Mouse (Mus musculus): Measurements from ENCODE around the gene Snu13. TPM values are rescaled to one million over a fixed set of nuclear protein-coding genes. Genes with fewer than 3 reads are reported as not detected.

Gene Snu13
- total RNA-seq, 2 experiments from 2014 or later = 63.4 to 69.5 TPM

DNA sequence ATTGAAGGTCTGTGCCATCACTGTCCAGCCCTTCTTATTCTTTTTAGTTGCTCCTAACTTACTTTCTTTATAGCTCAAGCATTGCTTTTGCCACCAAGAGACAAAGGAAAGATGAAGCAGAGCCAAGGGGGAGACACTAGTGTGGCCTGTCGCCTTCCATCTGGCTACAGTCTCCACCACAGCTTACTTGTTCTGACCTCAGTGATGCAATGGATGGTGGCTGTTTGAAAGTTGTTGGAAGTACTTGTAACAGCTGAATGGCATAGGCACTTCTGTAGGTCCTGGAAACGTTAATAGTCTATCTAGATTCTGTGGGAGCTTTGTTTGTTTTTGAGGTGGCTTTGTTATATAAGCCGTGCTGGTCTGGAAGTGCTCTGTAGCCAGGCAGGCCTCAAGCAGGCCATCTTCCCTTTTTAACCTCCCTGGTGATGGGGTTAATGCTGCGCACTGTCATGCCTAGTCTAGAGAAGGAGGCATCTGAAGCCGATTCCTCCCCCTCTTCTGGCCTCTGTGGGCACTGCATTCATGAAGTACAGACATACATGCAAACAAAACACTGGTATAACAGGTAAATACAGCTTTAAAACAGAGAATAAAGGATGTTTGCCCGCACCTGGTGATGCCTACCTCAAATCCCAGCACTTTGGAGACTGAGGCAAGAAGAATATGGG lies 23.3 kb downstream of the Snu13 start:
- no peak for DNase-seq

DNA sequence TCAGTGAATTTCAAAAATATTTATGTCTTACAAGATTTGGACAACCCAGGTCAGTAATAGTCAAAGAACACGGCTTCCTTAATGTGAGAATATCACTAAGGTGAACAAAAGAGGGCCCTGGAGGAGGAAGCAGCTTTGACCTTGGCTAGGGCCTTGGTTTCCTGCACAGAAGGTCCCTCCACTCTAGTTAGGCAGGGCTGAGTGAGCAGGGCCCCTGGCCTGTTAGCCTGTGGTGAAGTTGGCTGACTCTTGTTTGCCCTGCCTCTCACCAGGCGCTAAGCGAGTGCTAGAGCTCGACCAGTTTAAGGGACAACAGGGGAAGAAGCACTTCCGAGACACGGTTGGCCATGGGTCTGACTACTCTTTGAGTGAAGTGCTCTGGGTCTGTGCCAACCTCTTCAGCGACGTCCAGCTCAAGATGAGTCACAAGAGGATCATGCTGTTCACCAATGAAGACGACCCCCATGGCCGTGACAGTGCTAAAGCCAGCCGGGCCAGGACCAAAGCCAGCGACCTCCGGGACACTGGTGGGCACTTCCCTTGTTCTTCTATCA lies 24.8 kb downstream of the Snu13 start:
- DNase-seq = no peak

DNA sequence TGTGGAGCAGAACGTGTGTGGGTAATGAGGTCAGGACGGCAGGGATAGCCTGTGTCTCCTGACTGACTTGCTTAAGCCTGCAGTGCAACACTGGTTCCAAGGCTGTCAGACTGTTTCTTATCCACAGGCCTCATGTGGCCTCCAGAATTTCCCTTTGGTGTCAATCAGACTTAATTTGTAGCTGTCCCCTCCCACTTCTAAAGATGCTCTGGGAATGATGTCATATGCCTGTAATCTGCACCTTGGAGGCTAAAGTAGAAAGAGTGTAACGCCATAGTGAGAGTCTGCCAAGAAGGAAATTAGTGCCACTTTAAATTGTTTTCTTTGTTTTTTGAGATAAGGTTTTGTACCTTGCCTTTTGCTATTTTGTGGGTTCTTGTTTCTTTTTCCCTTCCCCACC lies 28.1 kb downstream of the Snu13 start:
- DNase-seq = no peak

DNA sequence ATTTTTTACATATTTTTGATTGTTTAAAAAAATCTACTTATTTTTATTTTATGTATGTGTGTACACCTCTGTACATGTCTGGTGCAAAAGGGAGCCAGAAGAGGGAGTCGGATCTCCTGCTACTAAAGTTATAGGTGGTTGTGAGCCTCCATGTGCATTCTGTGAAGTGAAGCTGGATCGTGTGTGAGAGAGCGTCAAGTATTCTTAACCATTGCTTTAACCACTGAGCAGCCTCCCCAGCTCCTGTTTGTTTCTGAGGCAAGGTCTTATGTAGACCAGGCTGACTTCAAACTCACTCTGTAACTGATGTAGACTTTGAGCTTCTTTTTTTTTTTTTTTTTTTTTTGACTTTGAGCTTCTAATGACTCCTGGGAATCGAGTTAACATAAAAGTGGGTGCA lies 29.9 kb downstream of the Snu13 start:
- no peak for DNase-seq

DNA sequence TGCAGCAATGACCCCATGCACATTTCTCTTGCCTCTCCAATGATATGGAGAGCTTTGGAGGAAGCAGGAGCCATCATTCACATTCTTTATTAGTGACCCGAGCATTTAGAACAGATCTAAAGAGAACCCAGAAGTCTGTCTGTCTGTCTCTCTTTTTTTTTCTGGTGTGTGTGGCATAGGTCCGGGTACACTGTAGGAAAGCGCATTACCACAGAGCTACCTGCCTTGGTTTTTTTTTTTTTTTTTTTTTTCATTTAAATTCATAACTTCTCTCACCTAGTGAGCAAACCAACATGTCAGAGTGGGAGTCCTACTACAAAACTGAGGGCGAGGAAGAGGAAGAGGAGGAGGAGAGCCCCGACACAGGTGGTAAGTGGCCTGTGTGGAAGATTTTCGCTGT lies 30.6 kb downstream of the Snu13 start:
- no peak for DNase-seq

DNA sequence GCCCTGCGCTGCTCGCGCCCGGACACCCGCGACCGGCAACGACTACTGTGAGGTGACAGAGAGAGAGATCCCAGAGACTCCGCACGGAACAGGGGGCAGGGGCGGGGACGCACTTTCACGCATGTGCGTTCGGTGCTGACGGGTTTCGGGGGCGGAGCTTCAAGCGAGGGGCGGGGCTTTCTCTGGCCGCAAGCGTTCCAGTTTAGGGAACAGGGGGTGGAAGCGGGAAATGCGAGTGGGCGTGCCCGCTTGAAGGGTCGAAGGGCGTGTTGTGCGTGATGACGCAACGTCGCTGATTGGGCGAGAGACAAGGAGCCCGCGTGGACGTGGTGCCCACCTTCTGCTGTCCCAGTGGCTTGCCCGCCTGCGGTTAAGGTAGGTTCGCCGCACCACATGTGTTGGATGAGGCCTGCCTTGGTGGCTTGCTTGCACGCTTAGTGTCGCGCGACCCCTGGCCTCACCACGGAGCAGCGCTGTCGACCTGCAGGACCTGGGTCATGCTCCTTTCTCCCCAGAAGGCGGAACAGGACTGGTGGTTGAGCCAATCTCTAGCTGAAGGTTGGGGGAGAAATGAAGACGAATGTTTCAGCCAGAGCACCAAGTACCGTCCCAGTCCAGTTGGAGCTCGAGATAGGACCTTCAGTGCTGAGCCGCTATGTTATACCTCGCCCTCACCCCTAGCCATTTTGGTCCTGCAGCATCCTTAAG lies 31.1 kb downstream of the Snu13 start:
- DNase-seq = peak; percentile 100

DNA sequence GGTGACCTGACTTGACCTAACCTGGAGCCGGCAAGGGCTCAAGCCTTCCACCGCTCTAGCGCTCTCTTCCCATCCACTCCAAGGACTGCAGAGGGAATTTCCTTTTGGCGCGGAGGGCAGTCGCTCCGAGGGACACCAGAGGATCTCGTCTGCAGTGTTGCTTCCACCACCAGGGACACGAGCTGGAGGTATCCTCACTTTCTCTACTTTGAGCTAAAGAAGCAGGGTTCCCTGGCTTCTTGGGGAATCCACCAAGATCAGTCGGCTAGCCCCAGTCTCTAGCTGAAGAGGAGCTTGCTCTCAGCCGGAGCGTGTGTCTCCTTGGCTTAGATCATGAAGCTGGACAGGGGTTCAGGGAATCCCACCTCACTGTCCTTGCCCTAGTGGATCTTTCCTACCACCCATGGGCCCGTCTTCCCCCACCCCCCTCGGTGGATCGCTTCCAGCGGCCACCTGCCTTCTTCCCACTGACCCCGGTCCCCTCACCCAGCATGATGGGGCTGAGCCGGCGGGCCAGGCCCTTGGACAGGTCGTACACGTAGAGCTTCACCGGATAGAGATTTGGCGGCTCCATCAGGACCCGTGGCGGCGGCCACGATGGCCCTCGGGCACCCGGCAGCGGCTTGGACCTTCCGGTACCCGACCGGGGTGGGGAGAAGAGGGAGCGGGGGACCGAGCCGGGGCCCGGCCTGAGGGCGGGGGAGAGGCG lies 31.9 kb downstream of the Snu13 start:
- DNase-seq = peak; percentile 36

DNA sequence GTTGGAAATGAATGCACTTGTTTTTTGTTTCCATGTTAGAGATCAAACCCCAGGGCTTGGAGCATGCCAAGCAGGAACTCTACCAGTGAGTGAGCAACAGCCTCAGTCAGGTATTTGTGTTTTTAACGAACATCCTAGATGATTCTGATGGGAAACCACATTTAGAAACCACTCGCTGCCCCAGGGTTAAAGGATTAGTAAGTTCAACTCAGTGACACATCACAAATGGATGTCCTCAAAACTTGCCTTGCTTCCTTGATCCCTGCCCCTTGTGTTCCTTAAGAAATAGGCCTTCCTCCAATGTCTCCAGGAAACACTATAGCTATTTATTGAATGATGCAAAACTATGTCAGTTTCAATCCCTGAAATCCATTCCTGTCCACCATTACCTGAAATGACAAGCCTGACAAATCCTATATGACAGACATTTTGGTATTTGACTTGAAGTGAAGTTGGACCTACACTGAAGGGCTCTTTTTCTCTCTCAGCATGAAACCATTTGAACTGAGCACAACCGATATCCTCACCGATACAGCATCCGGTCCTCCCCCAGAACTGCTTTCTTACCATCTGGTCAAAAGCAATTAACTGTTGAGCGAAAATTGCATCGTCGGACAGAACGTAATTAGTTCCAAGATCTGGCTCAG lies 32.5 kb downstream of the Snu13 start:
- no peak for DNase-seq

DNA sequence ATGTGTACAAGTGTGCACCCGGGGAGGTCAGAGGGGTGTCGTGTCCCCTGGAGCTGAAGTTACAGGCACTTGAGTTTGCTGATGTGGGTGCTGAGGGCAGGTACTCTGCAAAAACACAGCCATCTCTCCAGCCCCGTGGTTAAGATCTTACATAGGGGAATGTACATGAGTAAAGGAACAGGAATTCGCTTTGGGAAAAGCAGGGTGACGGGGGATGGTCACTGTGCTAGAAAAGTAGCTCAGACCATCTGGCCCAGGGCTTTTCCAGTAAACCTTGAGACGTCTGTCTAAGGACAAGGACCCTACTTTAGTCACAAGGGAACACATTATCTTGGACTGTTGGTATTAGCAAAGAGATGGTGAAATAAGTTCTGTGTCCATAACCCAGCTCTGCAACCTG lies 35.5 kb downstream of the Snu13 start:
- no peak for DNase-seq

DNA sequence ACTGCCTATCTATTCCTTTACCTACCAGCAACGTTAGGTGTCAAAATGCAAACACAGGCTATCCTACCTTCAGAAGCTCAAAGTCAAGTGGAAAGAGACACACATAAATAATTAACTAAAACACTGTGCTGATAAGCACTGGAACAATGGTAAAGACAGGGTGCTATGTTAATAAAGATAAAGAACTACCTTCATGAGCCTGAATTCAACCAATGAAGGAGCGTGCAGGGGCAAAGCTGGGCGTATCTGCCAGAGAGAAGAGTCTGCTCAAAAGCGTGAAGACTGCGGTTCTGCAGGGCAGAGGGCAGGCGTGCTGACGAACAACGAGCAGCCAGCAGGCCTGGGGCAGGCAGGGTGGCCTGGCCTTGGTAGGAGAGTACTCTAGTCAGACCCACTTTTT lies 43.1 kb downstream of the Snu13 start:
- DNase-seq = no peak

DNA sequence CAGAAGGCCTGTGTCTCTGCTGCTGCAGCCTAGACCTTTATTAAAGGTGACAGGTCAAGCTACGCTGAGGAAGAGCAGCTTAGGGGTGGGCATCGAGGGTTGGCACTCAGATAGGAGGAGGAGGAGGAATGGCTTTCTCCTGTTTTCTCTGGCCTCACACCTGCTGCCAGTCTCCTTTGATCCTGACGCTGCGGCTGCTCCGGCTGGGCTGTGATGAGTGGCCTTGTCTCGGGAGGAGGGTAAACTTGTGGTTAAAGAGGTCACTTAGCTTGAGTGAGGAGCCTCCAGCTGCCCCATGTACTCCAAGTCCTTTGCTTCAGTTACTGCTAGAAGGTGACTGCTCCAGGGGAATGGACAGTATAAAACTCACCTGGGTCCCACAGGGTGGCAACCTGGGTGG lies 53.4 kb downstream of the Snu13 start:
- no peak for DNase-seq

DNA sequence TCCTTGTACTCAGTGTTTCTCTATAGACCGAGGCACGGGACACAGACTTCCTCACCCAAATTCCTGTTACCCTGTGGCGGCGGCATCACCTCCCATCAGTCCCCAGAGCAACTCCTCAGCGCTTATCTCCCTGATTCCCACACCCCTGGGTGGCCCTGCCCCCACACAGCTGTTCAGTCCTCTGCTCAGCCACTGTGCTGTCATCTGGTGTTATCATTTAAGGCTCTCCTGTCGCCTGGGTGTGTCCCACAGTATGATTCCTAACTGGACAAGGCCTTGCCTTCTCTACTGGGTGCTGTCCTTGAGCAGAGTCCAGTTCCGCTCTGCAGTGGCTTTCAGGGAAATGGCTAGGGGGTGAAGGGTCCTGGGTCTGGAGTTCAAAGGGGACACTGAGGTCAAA lies 56.8 kb downstream of the Snu13 start:
- peak; percentile 17 for DNase-seq

Other genes with a start within 250 kb of the Snu13 start
- 10 to 100 TPM; 38.5 to 40.5 TPM for gene Tef, start 245.2 kb downstream of the Snu13 start, total RNA-seq (2021)
- gene Tob2, start 188.8 kb downstream of the Snu13 start, total RNA-seq (2021) = 10 to 100 TPM; 24.1 to 32.3 TPM
- gene Phf5a, start 175.7 kb downstream of the Snu13 start, total RNA-seq (2021) = 10 to 100 TPM; 57.9 to 58.9 TPM
- 1,000 to 10,000 TPM; 1,419 to 1,465 TPM for gene Aco2, start 175.3 kb downstream of the Snu13 start, total RNA-seq (2021)
- gene Polr3h, start 121.4 kb downstream of the Snu13 start, total RNA-seq (2021) = 1 to 10 TPM; 7.9 to 9.1 TPM
- 1 to 10 TPM; 6.3 to 8.8 TPM for gene Csdc2, start 110.8 kb downstream of the Snu13 start, total RNA-seq (2021)
- gene Pmm1, start 86.7 kb downstream of the Snu13 start, total RNA-seq (2021) = 10 to 100 TPM; 21.1 to 22.2 TPM
- gene 1700029P11Rik, start 67.1 kb downstream of the Snu13 start, total RNA-seq (2021) = not detected
- 10 to 100 TPM; 26.6 to 27.4 TPM for gene Xrcc6, start 59.8 kb downstream of the Snu13 start, total RNA-seq (2021)
- gene Desi1, start 13.7 kb downstream of the Snu13 start, total RNA-seq (2021) = 10 to 100 TPM; 27.1 to 27.4 TPM
- not detected for gene 4930407I10Rik, start 11.6 kb upstream of the Snu13 start, total RNA-seq (2021)
- not detected for gene Mei1, start 22.4 kb upstream of the Snu13 start, total RNA-seq (2021)
- gene Ccdc134, start 80.3 kb upstream of the Snu13 start, total RNA-seq (2021) = 1 to 10 TPM; 6.1 to 8.3 TPM
- gene Srebf2, start 99.6 kb upstream of the Snu13 start, total RNA-seq (2021) = 10 to 100 TPM; 79.0 to 84.5 TPM
- under 1 TPM; 0.52 to 0.95 TPM for gene Shisa8, start 165.2 kb upstream of the Snu13 start, total RNA-seq (2021)
- gene Tnfrsf13c, start 176.8 kb upstream of the Snu13 start, total RNA-seq (2021) = under 1 TPM; 0.36 to 0.41 TPM
- gene Cenpm, start 197.2 kb upstream of the Snu13 start, total RNA-seq (2021) = 10 to 100 TPM; 23.8 to 24.7 TPM
- gene 1500009C09Rik, start 204.8 kb upstream of the Snu13 start, total RNA-seq (2021) = not detected
- gene Sept3, start 227.3 kb upstream of the Snu13 start, total RNA-seq (2021) = 1 to 10 TPM; 1.3 to 1.9 TPM

Data from heart, postnatal 4 days (tissue).